Mouse (Mus musculus) testis, postnatal 14 days (tissue): Measurements from ENCODE around the gene Aff3.

Source experiments
- DNase-seq: peaks from one replicate; pipeline ENCODE4 v3.0.0; 2021; ENCODE audit warnings: low spot score

The Aff3 gene

GRCm38 (mm10) chr1:38320126-38320970, 344.4 kb downstream of the Aff3 start:
- DNase-seq: no peak

- no peak for DNase-seq
Observed at GRCm38 (mm10) chr1:38318614-38319013, 346.1 kb downstream of the Aff3 start.

- no peak for DNase-seq
Observed at GRCm38 (mm10) chr1:38315992-38316391, 348.8 kb downstream of the Aff3 start.

GRCm38 (mm10) chr1:38310496-38310895, 354.3 kb downstream of the Aff3 start:
- DNase-seq: no peak

GRCm38 (mm10) chr1:38310076-38310475, 354.7 kb downstream of the Aff3 start:
- DNase-seq: no peak

GRCm38 (mm10) chr1:38309341-38309740, 355.4 kb downstream of the Aff3 start:
- no peak for DNase-seq

- no peak for DNase-seq
Observed at GRCm38 (mm10) chr1:38308705-38308996, 356.1 kb downstream of the Aff3 start.

GRCm38 (mm10) chr1:38307821-38308704, 356.7 kb downstream of the Aff3 start:
- DNase-seq: peak; percentile 42

GRCm38 (mm10) chr1:38307234-38307633, 357.5 kb downstream of the Aff3 start:
- DNase-seq: no peak

- no peak for DNase-seq
Observed at GRCm38 (mm10) chr1:38306146-38306545, 358.6 kb downstream of the Aff3 start.

- no peak for DNase-seq
Observed at GRCm38 (mm10) chr1:38304376-38304775, 360.4 kb downstream of the Aff3 start.

GRCm38 (mm10) chr1:38298291-38298690, 366.5 kb downstream of the Aff3 start:
- DNase-seq: no peak

- no peak for DNase-seq
Observed at GRCm38 (mm10) chr1:38294906-38295305, 369.8 kb downstream of the Aff3 start.

- no peak for DNase-seq
Observed at GRCm38 (mm10) chr1:38294336-38294695, 370.4 kb downstream of the Aff3 start.

GRCm38 (mm10) chr1:38293671-38294335, 371.0 kb downstream of the Aff3 start:
- DNase-seq: no peak

- no peak for DNase-seq
Observed at GRCm38 (mm10) chr1:38292851-38293250, 371.9 kb downstream of the Aff3 start.

GRCm38 (mm10) chr1:38291915-38292314, 372.8 kb downstream of the Aff3 start:
- no peak for DNase-seq

GRCm38 (mm10) chr1:38291497-38291896, 373.3 kb downstream of the Aff3 start:
- no peak for DNase-seq

- DNase-seq: no peak
Observed at GRCm38 (mm10) chr1:38290881-38291280, 373.9 kb downstream of the Aff3 start.

- DNase-seq: no peak
Observed at GRCm38 (mm10) chr1:38289891-38290290, 374.9 kb downstream of the Aff3 start.

GRCm38 (mm10) chr1:38288716-38289115, 376.0 kb downstream of the Aff3 start:
- DNase-seq: no peak

GRCm38 (mm10) chr1:38286551-38286950, 378.2 kb downstream of the Aff3 start:
- no peak for DNase-seq

- no peak for DNase-seq
Observed at GRCm38 (mm10) chr1:38280549-38280948, 384.2 kb downstream of the Aff3 start.
